Mouse (Mus musculus) activated CD4-positive, CD25-positive, alpha-beta regulatory T cell, adult 9 weeks (primary cell): ENCODE data around the gene Lce1f. TPM values are rescaled to one million over a fixed set of nuclear protein-coding genes. Genes with fewer than 3 reads are reported as not detected.

Source experiments
- polyA plus RNA-seq: library from polyadenylated mRNA; unstranded; fragments of 100-300 nt; shearing (Covaris generic); gene quantifications from one replicate; pipeline ENCODE4 v1.2.1, GENCODE M21; 2017

The Lce1f gene
- polyA plus RNA-seq, result not detected

DNA sequence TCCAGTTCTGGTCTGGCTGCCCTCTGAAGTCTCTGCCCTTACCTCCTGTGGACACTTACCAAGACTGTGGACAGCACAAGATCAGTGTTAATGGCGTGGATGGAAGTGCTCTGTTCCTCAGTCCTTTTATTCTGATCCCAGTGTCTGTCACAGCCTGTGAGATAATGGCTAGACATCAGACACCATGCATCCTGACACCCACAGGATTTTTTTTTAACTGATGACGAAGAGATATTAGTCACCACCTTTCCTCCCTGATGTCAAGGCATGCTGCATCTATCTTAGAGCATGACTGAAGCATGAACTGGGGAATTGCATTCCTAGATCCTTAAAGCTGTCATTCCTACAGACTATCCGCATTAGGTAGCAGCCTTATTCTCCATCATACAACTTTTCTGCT, at the start of gene Lce1f:
Gene Lce1f (minus strand): TSS at position 101 of the 400 bp plus-strand sequence.

DNA sequence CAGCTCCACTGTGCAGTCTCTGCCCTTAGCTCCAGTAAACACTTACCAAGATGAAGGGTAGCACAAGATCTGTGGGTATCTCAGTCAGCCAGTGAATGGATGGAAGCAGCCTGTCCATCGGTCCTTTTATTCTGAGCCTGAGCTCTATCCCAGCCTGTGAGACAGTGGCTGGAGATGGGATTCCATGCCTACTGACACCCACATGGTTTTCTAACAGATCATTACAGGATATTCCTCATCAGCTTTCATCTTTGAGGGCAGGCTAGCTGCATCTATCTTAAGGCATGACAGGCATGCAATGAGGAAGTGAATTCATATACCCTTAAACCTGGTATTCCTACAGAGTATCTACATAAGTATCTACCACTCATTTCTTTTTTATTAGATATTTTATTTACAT, 44.8 kb upstream of the Lce1f start, which contains the start of gene Lce1h:
Gene Lce1h (minus strand): TSS at position 101 of the 400 bp plus-strand sequence.

DNA sequence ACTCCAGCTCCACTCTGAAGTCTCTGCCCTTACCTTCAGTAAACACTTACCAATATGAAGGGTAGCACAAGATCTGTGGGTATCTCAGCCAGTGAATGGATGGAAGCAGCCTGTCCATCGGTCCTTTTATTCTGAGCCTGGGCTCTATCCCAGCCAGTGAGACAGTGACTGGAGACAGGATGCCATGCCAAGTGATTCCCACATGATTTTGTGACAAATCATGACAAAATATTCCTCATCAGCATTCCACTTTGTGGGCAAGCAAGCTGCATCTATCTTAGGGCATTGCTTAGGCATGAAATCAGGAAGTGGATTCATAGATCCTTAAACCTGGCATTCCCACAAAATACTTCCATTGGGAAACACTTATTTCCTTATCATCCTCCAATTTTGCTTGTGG, 32.1 kb upstream of the Lce1f start, which contains the start of gene Lce1g:
Gene Lce1g (minus strand): TSS at position 101 of the 400 bp plus-strand sequence.

DNA sequence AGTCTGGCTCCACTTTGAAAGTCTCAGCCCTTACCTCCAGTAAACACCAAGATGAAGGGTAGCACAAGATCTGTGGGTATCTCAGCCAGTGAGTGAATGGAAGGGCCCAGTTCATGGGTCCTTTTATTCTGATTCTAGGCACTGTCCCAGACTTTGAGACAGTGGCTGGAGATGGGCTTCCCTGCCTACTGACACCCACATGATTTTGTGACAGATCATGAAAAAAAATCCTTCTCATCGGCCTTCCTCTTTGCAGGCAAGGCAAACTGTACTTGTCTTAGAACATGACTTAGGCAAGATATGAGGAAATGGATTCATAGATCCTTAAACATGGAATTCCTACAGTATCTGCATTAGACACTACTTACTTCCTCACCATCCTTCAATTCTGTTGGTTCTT, 18.8 kb upstream of the Lce1f start, which contains the start of gene Gm38119:
Gene Gm38119 (minus strand): TSS at position 101 of the 400 bp plus-strand sequence.

DNA sequence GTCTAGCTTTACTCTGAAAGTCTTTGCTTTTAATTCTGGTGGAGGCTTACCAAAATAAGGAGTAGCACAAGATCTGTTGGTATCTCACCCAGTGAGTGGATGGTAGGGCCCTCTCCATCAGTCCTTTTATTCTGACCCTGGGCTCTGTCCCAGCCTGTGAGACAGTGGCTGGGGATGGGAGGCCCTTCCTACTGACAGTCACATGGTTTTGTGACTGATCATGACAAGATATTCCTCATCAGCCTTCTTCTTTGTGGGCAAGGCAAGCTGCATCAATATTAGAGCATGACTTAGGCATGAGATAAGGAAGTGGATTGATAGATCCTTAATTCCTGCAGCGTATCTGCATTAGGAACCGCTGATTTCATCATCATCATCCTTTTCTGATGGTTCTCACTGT, 11.2 kb downstream of the Lce1f start, which contains the start of gene Lce1e:
Gene Lce1e (minus strand): TSS at position 101 of the 400 bp plus-strand sequence.

DNA sequence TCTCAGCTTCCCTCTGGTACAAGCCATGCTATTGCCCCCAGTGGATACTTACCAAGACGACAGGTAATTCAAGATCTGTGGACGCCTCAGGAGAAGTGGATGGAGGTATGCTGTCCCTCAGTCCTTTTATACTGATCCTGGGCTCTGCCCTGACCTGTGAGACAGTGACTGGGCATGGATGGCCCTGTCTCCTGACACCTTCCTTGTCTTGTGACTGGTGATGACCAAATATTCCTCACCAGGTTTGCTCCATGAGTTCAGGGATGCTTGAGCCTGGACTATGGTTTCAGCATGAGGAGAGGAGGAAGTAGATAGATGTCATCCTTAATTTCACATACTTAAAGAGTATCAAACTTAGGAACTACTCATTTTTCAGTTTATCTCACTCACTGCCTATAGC, 33.0 kb downstream of the Lce1f start, which contains the start of gene Lce1d:
Gene Lce1d (minus strand): TSS at position 101 of the 400 bp plus-strand sequence.

DNA sequence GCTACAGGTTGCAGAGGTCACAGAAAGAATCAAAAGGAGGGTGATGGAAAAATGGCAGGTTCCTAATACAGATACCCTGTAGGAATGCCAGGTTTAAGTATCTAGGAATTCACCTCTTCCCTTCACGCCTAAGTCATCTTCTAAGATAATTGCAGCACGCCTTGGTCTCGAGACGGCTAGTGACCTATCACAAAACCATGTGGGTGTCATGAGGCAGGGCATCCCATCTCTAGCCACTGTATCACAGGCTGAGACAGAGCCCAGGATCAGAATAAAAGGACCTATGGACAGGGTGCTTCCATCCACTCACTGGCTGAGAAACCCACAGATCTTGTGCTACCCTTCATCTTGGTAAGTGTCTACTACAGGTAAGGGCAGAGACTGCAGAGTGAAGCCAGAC, 41.2 kb downstream of the Lce1f start, which contains the start of gene Lce1c:
Gene Lce1c (plus strand): TSS at position 301 of the 400 bp plus-strand sequence.

DNA sequence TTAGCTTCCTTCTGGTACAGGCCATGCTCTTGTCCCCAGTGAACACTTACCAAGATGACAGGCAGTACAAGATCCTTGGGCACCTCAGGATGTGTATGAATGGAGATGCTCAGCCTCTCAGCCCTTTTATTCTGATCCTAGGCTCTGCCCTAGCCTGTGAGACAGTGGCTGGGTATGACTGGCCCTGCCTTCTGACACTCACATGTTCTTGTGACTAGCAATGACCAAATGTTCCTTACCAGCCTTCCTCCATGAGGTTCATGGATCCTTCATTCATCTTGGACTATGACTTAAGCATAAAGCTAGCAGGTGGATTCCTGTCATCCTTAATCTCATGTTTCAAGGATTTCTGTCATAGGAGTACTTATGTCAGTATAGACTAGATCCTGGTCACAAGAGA, 49.9 kb downstream of the Lce1f start, which contains the start of gene Lce1a2:
Gene Lce1a2 (minus strand): TSS at position 101 of the 400 bp plus-strand sequence.

Other genes with a start within 250 kb of the Lce1f start
- gene Sprr1a, start 234.5 kb downstream of the Lce1f start, polyA plus RNA-seq, result not detected
- not detected for gene Sprr4, start 219.9 kb downstream of the Lce1f start, polyA plus RNA-seq
- not detected for gene 2310046K23Rik, start 185.8 kb downstream of the Lce1f start, polyA plus RNA-seq
- not detected for gene Ivl, start 146.6 kb downstream of the Lce1f start, polyA plus RNA-seq
- not detected for gene Smcp, start 131.4 kb downstream of the Lce1f start, polyA plus RNA-seq
- not detected for gene 2210017I01Rik, start 112.9 kb downstream of the Lce1f start, polyA plus RNA-seq
- not detected for gene Lce6a, start 98.7 kb downstream of the Lce1f start, polyA plus RNA-seq
- not detected for gene Lce1a1, start 72.0 kb downstream of the Lce1f start, polyA plus RNA-seq
- not detected for gene Lce1b, start 63.4 kb downstream of the Lce1f start, polyA plus RNA-seq
- gene Lce1a2, start 50.0 kb downstream of the Lce1f start, polyA plus RNA-seq, result not detected
- not detected for gene Lce1c, start 41.1 kb downstream of the Lce1f start, polyA plus RNA-seq
- not detected for gene Lce1d, start 33.1 kb downstream of the Lce1f start, polyA plus RNA-seq
- not detected for gene Lce1e, start 11.3 kb downstream of the Lce1f start, polyA plus RNA-seq
- gene Gm38119, start 18.7 kb upstream of the Lce1f start, polyA plus RNA-seq, result not detected
- not detected for gene Lce1g, start 32.0 kb upstream of the Lce1f start, polyA plus RNA-seq
- gene Lce1h, start 44.7 kb upstream of the Lce1f start, polyA plus RNA-seq, result not detected
- not detected for gene Lce1i, start 58.5 kb upstream of the Lce1f start, polyA plus RNA-seq
- gene Lce1j, start 70.2 kb upstream of the Lce1f start, polyA plus RNA-seq, result not detected
- gene Lce1k, start 87.5 kb upstream of the Lce1f start, polyA plus RNA-seq, result not detected
- not detected for gene Kprp, start 106.9 kb upstream of the Lce1f start, polyA plus RNA-seq
- gene Lce1l, start 130.9 kb upstream of the Lce1f start, polyA plus RNA-seq, result not detected
- gene 2310050C09Rik, start 149.9 kb upstream of the Lce1f start, polyA plus RNA-seq, result not detected
- not detected for gene Lce3a, start 205.9 kb upstream of the Lce1f start, polyA plus RNA-seq
- gene Lce3b, start 212.6 kb upstream of the Lce1f start, polyA plus RNA-seq, result not detected
- gene Lce3c, start 224.1 kb upstream of the Lce1f start, polyA plus RNA-seq, result not detected
- not detected for gene Lce3d, start 237.0 kb upstream of the Lce1f start, polyA plus RNA-seq
- not detected for gene Lce3e, start 246.7 kb upstream of the Lce1f start, polyA plus RNA-seq